Mouse (Mus musculus) gastrocnemius, adult 2 months (tissue): Measurements from ENCODE around the gene Prim2. TPM values are rescaled to one million over a fixed set of nuclear protein-coding genes. Genes with fewer than 3 reads are reported as not detected.

Experiments
- DNase-seq: peaks from one replicate; pipeline ENCODE4 v3.0.0; 2022
- H3K27ac ChIP-seq: fragments of 200-600 bp; 2 replicates; pipeline ENCODE4 v1.8.1; 2022; ENCODE audit warnings: mild to moderate bottlenecking
- H3K4me3 ChIP-seq: fragments of 200-600 bp; 2 replicates; pipeline ENCODE4 v1.8.1; 2022; ENCODE audit warnings: mild to moderate bottlenecking, moderate library complexity
- CTCF ChIP-seq: fragments of 200-600 bp; IDR thresholded peaks from 2 replicates; pipeline ENCODE4 v1.8.1; 2022; ENCODE audit warnings: antibody characterized with exemption, mild to moderate bottlenecking, moderate library complexity
- intact Hi-C: fragments of 180-260 bp; cut with DNase I; formaldehyde crosslinking; loops from one replicate; pipeline ENCODE4 v1.15.1; 2025
- total RNA-seq, 2 experiments: library from RNA; stranded (reverse); gene quantifications; 2 replicates each; pipeline ENCODE4 v1.2.3; 2021

Prim2 gene
- total RNA-seq, 2 experiments from 2014 or later: 1.2 to 1.3 TPM

DNA sequence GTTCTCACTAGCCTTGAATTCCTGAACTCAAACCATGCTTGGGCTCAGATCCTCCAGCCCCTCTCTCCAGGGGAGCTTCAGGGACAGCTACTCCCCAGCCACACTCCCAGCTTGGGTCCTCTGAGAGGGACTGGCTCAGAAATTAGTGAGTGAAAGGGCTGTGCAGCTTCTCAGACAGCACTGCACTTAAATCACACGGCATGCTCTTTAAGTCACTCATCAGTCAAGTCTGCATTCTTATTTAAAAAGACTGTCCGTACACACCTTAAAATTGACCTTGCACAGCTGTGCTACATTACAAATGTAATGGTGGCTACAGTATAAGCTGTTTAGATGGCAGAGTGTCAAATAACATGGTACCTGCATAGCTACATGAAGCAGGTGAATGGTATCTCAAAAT, 114.0 kb downstream of the Prim2 start:
- intact Hi-C loops: no loop called here
- Histone ChIP-seq H3K27ac (no peak overlapping the region), H3K4me3 (no peak overlapping the region)
- no peak for DNase-seq
- TF ChIP-seq CTCF: no peak

DNA sequence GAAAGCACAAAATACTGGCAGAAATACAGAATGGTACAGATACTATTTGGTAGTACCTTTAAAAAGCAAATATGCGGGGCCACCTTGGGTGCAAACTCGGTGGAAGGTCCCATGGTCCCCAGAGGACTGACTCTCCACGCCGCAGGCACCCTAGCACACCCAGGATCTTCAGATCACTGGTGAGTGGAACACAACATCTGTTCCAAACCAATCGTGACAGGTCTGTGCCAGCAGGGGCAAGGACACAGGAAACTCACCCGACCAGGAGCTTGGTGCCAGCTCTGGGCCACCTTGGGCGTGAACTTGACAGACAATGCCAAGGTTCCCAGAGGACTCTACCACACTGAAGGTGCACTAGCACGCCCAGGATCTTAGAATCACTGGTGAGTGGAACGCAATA, 118.2 kb downstream of the Prim2 start:
- no peak for DNase-seq
- no peak overlapping the region for H3K4me3 ChIP-seq
- H3K27ac ChIP-seq: no peak overlapping the region
- intact Hi-C loops: no loop called here
- no peak for TF ChIP-seq CTCF

- intact Hi-C loops: no loop called here
- TF ChIP-seq CTCF: no peak
- no peak for DNase-seq
- Histone ChIP-seq H3K27ac (no peak overlapping the region), H3K4me3 (no peak overlapping the region)
These were observed 127.9 kb downstream of the Prim2 start for GRCm38 (mm10) chr1:33541708-33542107.

DNA sequence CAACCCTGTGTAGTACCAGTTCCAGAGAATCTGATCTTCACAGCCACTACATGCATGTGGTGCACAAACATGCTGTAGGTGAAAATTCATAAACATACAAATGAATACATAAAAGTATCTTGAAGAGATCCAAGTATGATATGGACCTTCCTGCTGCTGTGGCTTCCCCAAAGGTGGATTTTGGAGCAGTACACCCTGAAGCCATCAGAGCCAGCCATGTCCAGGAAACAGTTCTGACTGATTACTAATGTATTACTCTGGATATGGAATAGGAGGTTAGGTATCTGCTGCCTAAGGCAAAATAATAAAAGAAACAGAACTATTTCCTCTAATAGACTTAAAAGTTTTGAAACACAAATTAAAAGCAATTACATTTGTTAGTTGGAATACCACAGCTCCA, 131.6 kb downstream of the Prim2 start:
- intact Hi-C loops: no loop called here
- Histone ChIP-seq H3K27ac (no peak overlapping the region), H3K4me3 (no peak overlapping the region)
- no peak for DNase-seq
- no peak for TF ChIP-seq CTCF

GRCm38 (mm10) chr1:33536272-33537004, 133.2 kb downstream of the Prim2 start:
- no peak for DNase-seq
- H3K27ac ChIP-seq: no peak overlapping the region
- intact Hi-C loops: no loop called here
- H3K4me3 ChIP-seq: no peak overlapping the region
- TF ChIP-seq CTCF: peak; percentile 20; the same call in 1 of the 2 replicates

- no peak for DNase-seq
- Histone ChIP-seq H3K27ac (no peak overlapping the region), H3K4me3 (no peak overlapping the region)
- TF ChIP-seq CTCF: no peak
- intact Hi-C loops: no loop called here
These were observed 134.4 kb downstream of the Prim2 start for GRCm38 (mm10) chr1:33535140-33535686.

GRCm38 (mm10) chr1:33531860-33532259, 137.7 kb downstream of the Prim2 start:
- no peak overlapping the region for H3K4me3 ChIP-seq
- no peak for DNase-seq
- no peak overlapping the region for H3K27ac ChIP-seq
- intact Hi-C loops: no loop called here
- no peak for TF ChIP-seq CTCF

GRCm38 (mm10) chr1:33531097-33531856, 138.3 kb downstream of the Prim2 start:
- intact Hi-C loops: no loop called here

GRCm38 (mm10) chr1:33530491-33530890, 139.1 kb downstream of the Prim2 start:
- no peak for TF ChIP-seq CTCF
- Histone ChIP-seq H3K27ac (no peak overlapping the region), H3K4me3 (no peak overlapping the region)
- intact Hi-C loops: no loop called here
- no peak for DNase-seq

More at GRCm38 (mm10) chr1:33531097-33531856, 138.3 kb downstream of the Prim2 start:
- H3K27ac ChIP-seq: no peak overlapping the region
- no peak overlapping the region for H3K4me3 ChIP-seq
- no peak for TF ChIP-seq CTCF
- DNase-seq: no peak

GRCm38 (mm10) chr1:33529543-33530232, 139.9 kb downstream of the Prim2 start:
- DNase-seq: no peak
- H3K27ac ChIP-seq: no peak overlapping the region
- intact Hi-C loops: no loop called here
- TF ChIP-seq CTCF: no peak
- no peak overlapping the region for H3K4me3 ChIP-seq

GRCm38 (mm10) chr1:33527352-33527863, 142.2 kb downstream of the Prim2 start:
- no peak for DNase-seq
- Histone ChIP-seq H3K27ac (no peak overlapping the region), H3K4me3 (no peak overlapping the region)
- no peak for TF ChIP-seq CTCF
- intact Hi-C loops: no loop called here

DNA sequence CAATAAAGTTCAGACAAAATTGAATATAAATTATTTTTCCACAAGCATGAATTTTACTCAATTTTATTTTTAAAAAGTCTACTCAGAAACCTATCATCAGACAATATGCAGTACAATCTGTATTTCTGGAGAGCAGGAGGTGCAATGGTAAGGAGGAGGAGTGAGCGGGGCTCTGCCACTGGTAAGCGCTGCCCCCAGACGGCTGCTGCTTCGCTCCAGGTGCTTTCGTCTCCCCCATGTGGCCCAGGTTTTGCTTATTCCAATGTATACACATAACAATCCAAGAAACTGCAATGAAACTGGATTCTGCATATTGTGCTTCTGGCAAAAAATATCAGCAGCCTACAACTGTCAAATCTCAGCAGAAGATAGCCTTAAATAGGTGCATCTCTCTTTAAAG, 146.4 kb downstream of the Prim2 start:
- no peak for DNase-seq
- no peak overlapping the region for H3K4me3 ChIP-seq
- intact Hi-C loops: no loop called here
- H3K27ac ChIP-seq: no peak overlapping the region
- no peak for TF ChIP-seq CTCF

DNA sequence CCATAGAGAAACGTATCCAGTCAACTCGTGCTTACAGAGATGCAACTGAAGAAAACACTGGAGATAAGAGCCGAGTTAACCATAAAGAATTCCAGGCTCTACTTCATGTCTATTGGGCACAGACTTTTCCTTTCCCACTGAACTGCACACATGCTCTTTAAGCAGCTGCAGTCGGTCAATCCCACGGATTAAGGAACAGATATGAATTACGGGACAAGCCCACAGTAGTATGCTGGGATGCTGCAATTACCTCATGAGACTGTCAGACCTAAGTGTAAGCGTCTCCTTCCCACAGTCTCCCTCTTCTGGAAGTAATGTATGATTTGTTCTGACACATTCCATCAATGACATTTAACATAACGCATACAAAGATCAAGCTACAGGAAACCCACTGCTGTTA, 154.5 kb downstream of the Prim2 start:
- Histone ChIP-seq H3K4me3 (no peak overlapping the region), H3K27ac (no peak overlapping the region)
- intact Hi-C loops: no loop called here
- DNase-seq: no peak
- no peak for TF ChIP-seq CTCF
